Mouse (Mus musculus) layer of hippocampus, postnatal 14 days (tissue): Measurements from ENCODE around the gene Naa35. TPM values are rescaled to one million over a fixed set of nuclear protein-coding genes. Genes with fewer than 3 reads are reported as not detected.
"Not testable (repeated sequence)": the region's sequence is repeated elsewhere in the genome, so short reads cannot be mapped to it uniquely, and the experiment has no call there.

Experiments used
- DNase-seq, 2 experiments: peaks; one replicate each; pipeline ENCODE4 v3.0.0; 2021 to 2022; ENCODE audit warnings: low spot score in 2 of 2, mixed read lengths in 1 of 2
- total RNA-seq, 2 experiments: library from RNA; stranded (reverse); gene quantifications; 2 replicates each; pipeline ENCODE4 v1.2.3; 2021

Naa35 gene
- total RNA-seq, 2 experiments from 2014 or later, result 85.8 to 92.9 TPM

DNA sequence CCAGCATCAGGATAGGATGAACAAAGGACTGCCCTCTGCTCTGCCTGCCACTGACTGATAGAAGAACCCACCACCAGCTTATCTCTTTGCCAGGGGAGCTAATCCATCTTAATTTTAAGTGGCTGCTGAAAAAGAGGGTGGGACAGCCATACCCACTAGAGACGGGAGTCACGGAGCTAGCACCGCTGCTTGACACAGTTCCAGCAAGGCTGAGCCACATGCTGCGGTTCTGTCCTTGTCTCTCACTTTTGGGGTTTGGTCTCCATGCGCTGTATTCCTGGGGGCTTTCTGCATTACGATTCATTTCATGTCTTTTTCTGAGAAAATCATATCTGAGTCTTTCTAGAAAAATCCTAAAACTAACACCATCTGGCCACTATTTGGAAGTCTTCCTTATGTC, 14.0 kb upstream of the Naa35 start:
- no peak for DNase-seq

DNA sequence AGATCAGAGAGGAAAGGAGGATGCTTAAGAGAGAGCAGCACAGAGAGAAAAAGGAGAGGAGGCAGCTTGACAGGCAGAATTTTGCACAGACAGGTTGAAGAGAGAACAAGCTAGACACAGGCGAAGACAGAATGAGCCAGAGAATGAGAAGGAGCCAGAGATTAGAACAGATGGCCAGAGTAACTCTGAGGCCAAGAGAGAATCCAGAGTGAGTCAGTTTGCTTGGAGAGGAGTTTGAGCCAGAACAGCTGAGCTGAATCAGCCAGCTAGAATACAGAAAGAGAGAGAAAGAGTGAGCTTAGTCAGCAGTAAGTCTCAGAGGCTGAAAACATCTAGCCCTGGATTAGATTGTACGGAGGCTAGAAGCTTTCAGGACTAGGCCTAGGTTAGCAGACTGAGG, 12.5 kb upstream of the Naa35 start:
- DNase-seq, result peak; percentile 36 to 90

DNA sequence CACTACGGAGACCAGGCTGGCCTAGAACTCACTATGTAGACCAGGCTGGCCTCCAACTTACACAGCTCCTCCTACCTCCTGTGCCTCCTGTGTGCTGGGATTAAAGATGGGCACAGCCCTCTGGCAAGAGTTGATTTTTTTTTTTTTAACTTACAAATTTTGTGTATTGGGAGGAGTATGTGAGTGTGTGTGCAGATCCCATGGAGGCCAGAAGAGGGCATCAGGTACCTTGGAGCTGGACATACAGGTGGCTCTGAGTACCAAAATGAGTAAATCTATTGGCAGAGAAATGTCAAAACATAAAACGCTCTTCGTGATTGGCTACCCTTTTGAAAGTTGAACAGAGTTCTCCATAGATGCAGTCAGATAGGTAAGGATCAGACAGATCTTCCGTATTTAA, 4.1 kb upstream of the Naa35 start:
- DNase-seq, result no peak

DNA sequence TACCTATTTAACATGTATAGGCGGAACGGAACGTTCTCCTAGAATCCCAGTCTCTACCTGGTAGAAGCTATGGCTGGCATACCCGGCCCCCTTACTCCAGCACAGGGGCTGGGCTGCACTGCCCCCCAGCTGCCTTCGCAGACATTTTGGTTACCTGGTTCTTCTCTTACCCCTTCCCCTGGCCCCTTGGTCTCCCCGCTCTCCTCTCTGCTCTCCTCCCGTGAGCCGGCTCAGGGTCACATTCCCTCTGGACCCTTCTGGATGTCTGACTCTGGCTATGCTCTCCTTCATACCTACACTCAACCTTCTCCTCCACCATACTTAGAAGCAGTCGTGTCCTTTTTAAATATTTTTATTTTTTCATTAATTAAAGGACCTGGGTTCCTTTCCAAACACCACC, 578 bp upstream of the Naa35 start:
- DNase-seq, result peak; percentile 23 to 24

DNA sequence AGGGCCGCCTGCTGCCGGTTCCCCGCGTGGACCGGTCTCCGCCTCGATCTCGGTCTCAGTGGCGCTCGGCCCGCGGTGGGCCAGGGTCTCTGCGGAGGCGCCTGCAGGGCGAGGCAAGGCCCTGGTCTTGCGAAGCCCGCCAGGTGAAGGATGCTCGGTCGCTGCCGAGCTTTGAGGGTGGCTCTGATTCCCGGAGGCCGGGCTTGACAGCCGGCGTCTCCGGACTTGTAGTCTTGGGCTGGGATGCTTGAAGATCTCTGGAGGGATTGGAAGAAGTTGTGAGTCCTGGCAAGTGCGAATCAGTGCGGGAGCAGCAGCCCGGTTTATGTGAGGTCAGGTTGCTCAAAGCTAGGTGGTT, 568 bp downstream of the Naa35 start:
- peak in 1 of 2 experiments; percentile 27 for DNase-seq

DNA sequence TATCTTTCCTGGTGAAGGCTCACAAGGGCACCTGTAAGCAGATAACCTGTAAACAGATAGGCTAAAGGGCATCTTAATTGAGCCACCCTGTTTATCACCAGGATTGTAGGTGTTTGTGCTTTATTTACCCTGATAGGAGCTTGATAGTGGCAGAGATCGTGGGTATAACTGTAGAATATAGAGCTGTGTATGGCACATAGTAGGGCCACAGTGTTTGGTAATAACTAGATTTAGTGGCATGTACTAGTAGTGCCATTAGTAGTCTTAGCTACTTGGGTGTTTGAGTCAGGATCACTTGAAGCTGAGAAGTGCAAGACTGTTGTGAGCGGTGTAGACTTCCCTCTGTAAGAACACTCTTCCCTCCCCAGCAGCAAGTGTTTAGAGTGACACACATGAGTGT, 2.1 kb downstream of the Naa35 start:
- no peak for DNase-seq

DNA sequence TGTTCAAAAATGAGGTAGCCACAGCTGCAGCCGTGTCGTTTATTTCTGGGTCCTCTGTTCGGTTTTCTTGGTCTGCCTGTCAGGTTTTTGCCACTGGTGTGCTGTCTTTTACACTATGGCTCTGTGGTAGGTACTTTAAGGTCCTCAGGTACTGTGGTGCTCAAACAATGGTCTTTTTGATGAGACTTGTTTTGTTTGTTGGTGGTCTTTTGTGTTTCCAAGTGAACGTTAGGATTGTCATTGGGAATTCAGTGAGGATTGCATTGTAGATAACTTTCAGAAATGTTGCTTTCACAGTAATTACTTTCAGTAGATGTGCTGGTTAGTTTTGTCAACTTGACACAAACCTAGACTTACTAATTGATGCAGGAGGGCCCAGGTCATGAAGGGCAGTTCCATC, 4.6 kb downstream of the Naa35 start:
- DNase-seq, result no peak

DNA sequence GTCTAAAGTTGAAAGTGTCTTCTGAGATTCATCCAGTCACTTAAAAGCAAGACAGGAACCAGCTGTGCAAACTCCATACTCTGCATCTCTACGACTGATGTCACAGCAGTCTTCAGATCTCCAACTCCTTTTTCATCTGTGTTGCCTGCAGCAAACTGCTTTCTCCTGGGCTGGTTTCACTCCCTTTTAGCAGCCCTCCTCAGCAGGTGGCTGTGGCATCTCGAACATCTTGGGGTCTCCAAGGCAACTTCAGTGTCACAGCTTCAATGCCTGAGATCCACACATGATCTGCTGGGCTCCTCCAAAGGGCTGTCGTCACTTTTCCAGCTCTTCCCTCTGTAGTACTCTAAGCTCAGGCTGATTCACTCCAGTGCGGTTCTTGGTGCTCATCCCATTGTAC, 5.6 kb downstream of the Naa35 start:
- no peak for DNase-seq

DNA sequence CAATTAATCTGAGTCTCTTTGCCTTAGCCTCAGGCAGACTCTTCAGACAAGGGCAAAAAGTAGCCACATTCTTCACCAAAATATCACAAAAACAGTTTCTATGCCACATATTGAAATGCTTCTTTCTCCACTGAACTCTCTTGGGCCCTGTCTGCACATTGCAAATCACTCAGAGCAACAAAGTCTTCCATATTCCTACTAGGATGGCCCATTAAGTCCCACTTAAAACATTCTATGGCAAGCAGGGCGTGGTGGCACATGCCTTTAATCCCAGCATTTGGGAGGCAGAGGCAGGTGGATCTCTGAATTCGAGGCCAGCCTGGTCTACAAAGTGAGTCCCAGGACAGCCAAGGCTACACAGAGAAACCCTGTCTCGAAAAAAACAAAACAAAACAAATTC, 7.0 kb downstream of the Naa35 start:
- DNase-seq, result not testable (repeated sequence)

DNA sequence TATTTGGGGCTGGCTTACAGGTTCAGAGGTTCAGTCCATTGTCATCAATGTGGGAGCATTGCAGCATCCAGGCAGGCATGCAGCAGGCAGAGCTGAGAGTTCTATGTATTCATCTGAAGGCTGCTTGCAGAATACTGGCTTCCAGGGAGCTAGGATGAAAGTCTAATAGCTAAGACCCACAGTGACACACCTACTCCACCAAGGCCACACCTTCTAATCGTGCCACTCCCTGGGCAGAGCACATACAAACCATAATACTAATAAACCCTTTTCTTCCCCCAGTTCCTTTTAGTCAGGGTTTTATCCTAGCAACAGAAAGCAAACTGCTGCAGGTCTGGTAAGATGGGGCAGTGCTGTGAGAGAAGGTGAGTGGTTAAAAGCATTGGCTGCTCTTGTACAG, 7.6 kb downstream of the Naa35 start:
- DNase-seq, result no peak

DNA sequence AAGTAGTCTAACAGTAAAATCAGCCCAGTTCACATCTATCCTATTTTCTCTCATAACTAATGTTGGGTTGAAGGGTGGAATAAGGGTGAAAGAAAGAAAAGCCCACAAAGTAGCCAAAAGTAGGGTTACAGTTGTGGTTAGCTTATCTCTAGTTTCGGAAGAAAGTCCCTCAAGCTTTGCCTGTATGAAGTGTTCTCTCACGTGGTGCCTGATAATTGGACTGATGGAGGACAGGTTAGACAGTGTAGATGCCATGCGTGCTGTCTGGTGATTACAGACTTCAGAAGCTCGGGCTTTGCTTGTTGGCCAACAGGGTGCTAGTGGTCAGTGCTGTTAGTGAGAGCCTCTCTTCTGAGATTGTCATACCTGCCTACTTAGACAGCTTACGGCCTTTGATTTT, 18.0 kb downstream of the Naa35 start:
- DNase-seq, result no peak

DNA sequence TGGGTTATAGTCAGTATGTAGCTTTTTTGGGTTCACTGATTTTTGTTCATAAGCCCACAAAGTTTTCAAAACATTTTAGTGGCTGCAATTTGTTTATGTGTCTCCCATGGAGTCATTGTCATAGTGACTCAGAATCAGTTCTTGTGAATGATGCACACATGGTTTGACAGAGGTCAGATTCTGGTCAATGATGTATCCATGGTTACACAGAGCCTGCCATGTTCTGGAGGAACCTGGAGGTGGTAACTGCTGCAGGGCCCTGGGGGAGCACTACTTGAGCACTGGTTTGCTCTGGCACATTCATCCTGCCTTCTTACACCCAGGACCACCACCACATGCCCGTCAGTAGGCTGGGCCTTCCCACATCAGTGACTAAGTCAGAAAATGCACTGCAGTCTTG, 19.5 kb downstream of the Naa35 start:
- no peak for DNase-seq

DNA sequence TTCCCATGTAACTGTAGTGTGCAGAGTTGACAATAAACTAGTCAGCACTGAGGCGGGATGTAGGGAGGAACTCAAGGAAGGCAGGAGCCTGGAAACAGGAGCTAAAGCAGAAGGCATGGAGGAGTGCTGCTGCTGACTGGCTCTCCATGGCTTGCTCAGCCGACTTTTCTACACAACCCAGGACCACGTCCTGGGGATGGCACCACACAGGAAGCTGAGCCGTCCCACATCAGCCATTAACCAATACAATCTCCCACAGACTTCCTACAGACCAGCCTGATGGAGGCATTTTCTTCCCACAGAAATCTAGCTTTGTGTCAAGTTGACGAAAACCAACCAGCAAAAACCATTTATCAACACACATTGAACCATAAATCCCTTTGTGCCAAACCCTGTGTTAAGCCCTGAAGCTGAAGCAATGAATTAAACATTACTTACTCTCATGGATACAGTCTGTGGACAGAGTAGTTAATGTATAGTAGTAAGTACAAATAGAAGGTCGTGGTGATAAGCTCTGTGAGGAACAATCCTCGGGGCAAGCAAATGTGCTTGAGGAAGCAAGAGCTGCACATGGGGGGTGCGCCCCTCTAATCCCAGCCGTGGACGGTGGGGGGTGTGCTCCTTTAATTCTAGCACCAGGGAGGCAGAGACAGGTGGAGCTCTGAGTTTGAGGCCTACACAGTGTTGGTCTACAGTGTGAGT, 20.3 kb downstream of the Naa35 start:
- DNase-seq, result no peak

DNA sequence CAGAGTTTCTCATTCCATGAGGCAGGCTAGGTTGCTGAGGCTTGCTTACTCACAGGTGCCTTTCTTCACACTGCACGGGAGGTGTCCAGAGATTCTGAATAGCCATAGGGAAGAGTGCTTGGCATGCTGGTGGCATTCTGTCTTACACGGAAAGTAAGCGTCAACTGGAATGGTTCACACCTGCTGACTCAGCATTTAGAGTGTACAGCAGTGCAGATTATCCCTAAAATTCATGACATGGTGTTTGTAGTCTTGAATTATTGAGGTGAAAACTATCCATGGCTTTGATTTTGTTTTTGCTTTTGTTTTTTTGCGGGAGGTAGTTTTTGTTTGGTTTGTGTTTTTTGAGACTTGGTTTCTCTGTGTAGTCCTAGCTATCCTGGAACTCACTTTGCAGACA, 24.8 kb downstream of the Naa35 start:
- DNase-seq, result no peak

DNA sequence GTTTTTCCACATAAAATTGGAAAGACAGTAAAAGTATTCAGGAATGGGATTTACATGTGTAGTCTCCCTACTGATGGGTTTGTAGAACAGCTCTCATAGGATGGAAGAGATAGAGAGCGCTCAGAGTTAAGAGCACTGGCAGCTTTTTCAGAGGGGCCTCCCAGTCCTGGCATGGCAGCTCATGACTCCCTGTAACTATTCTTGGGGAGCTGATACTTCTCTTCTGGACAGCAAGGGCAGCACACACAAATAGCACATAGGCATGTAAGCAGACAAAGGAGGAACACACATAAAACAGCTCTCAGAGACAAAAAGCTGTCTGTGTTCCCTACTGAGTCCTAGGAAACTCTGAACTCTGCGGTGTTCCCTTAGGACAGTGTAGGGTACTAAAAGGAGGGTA, 25.4 kb downstream of the Naa35 start:
- no peak for DNase-seq

DNA sequence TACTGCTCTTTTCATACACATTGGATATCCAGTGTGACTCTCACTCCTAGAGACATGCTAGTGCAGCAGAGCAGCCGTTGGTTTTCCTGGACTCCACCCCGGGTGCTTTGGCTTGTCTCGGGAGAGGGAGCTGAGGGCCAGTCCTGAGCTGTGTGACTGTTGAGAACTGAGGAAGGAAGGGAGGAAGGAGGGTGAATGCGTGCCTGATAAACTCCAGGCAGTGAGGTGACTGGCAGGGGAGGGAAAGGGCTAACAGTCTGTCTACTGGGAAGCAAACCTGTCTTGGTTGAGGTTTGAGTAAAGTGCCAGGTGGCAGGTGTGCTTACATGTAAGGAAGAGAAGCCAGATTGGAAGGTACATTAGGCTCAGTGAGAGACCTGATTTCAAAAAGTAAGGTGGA, 28.8 kb downstream of the Naa35 start:
- no peak for DNase-seq

DNA sequence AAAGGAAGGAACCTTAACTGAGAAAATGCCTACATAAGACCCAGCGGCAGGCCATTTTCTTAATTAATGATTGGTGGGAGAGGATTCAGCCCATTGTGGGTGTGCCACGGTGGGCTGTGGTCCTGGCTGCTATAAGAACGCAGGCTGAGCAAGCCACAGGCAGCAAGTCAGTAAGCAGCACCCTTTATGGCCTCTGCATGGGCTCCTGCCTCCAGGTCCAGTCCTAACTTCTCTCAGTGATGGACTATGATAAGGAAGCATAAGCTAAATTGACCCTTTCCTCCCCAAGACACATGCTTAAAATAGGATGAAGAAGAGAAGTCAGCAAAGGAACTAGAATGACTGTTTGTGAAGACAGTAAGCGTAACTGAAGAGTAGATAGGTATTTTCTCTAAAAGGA, 30.1 kb downstream of the Naa35 start:
- no peak for DNase-seq

DNA sequence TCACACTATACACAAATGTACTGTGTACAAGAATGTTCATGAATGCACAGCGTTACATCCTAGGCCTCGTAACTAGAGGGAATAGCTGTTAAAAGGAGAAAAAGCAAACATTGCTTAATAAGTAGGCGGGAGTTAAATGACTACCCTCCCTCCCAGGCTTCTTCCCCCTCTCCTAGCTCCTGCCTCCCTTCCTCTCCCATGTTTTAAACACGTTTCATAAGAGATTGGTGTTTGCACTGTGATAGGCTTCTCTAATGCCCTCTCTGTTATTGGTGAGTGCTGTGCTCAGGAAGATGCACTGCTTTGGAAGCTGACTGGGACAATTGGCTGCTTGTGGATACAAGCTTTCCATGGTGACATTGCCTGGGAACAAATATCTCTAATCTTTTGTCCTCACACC, 30.5 kb downstream of the Naa35 start:
- no peak for DNase-seq

DNA sequence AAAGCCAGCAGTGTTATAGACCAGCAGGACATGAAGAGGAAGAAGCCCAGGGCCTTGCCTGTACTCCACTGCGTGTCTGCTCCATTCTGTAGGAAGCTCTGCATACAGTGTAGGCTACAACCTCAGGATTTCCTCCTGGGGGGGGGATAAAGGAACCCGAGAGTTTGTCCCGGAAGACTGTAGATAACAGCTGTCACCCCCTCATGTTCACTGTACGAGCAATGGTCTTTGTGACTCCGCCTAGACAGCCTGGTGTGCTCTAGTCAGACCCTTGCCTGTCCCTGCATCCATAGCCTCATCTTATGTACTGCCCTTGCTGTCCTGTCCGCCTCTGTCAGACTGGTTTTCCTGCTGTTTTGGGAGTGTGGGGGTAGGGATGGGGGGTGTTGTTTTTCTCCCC, 33.4 kb downstream of the Naa35 start:
- DNase-seq, result no peak

DNA sequence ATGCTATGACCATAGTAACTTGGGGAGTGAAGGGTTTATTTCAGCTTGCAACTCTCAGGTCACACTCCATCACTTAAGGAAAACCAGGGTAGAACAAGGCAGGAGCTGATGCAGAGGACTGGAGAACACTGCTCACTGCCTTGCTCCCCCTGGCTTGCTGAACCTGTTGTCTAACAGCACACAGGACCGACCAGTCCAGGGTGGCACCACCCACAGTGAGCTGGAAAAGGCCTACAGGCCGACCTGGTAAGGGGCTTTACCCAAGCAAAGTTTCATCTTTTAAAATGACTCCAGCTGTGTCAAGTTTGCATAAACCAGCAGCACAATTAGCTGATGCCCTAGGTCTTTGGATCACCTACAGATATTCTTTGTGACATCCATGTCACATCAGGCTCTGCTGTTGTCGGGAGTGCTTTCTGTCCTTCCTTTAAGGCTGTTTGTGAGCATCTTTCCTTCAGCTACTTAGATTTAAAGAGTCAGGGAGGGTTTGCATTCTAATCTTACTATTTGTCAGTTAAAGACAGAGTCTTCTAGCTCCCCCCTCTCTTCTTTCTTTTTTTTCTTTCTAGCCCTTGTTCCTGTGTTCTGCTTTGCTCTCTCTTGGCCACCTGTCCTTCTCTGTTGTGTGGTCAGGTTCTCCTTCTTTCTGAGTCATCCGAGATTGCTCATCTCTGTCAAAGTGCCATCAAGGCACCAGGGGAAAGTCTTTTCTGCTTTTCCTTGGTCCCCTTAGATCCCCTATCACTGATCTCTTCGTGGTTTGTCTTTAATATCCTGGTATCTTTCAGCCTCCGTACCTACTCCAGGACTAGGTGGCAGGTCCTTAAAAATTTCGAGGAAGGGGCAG, 36.8 kb downstream of the Naa35 start:
- DNase-seq, result no peak

DNA sequence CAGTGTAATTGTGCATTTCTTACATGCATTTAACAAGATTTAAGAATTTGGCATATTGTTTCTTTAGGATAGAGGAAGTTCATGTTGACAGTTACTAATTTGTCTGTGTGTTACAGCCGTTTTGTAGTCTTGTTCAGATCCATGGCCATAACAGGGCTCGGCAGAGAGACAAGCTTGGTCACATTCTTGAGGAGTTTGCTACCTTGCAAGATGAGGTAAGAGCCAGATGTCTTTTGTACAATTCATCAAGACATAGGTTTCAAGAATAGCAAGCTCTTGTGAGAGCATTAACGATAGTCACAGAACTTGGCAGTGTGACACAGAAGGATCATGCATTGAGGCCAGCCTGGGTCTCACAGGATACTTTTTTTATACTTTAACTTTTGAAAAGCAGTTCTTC, 39.3 kb downstream of the Naa35 start:
- DNase-seq, result no peak

DNA sequence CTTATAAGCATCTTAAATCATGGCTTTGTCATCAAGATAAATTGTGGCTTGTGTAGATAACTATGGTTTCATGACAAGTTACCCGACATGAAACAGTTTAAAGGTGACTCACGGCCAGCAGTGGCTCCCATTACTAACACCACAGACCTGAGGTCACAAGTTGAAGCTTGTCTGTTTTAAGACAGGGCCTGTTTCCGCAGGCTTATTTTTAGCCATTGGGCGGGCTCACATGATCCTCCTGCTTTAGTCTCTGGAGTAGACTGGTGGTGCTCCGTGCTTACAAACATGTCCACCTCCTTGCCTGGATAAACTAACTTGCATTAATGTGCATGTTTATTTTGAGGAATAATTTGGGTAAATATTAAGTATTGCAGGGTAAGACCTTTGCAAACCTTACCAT, 39.8 kb downstream of the Naa35 start:
- DNase-seq, result no peak

DNA sequence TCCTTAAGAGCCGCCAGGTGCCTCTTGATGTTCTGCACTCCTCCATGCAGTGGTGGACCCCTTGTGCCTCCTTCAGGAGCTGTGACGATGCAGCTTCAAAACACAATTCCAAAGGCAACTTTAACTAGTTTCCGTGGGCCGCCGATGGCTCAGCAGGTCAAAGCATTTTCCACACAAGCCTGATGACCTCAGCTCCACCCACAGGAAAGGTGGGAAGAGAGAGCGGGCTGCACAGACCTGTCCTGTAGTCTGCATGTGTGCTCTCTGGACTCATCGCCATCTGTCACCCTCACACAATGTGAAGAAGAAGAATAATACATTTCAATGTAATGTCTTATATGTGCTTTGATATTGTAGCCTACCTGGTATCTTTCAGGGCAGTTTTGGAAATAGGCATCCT, 41.7 kb downstream of the Naa35 start:
- no peak for DNase-seq
